ENCODE assay signal across 10 mouse cellular contexts in genomic region chr17:29395381-29395780, GRCm38 (mm10). TPM values are rescaled to one million over a fixed set of nuclear protein-coding genes. Genes with fewer than 3 reads are reported as not detected.
DNase-seq lines count a peak whose midpoint lies in the region; ATAC-seq lines count a peak whose summit lies in the region.
"Had no signal": no experiment of that assay in that cellular context is flagged by ENCODE, and none has a peak within 500 bp of the region (broad histone marks: within the 10 kb centered on the region; RNA-seq: fewer than 3 reads in every experiment).

No protein-coding gene starts in this region.

- H3K4me3 ChIP-seq in intestine, embryonic 14.5 days (ENCODE audit: low read depth, low read length): no peak overlapping the region
- no peak overlapping the region for H3K4me3 ChIP-seq in intestine, embryonic 16.5 days (ENCODE audit: low read length)
- H3K4me3 ChIP-seq in forebrain, embryonic 10.5 days: no peak overlapping the region
- H3K4me3 ChIP-seq: erythroblast, embryonic 14.5 days had no signal

- H3K36me3 ChIP-seq in intestine, embryonic 14.5 days (ENCODE audit: control insufficient read depth, insufficient read depth, low read length): no peaks in the 10 kb centered on the region
- no peaks in the 10 kb centered on the region for H3K36me3 ChIP-seq in intestine, embryonic 16.5 days (ENCODE audit: control insufficient read depth, insufficient read depth, low read length)
- no peaks in the 10 kb centered on the region for H3K36me3 ChIP-seq in forebrain, embryonic 10.5 days (replicated peaks)

- no peaks in the 10 kb centered on the region for H3K9me3 ChIP-seq in intestine, embryonic 14.5 days (ENCODE audit: control insufficient read depth, low read length)
- no peaks in the 10 kb centered on the region for H3K9me3 ChIP-seq in intestine, embryonic 16.5 days (ENCODE audit: control insufficient read depth, low read length)
- no peaks in the 10 kb centered on the region for H3K9me3 ChIP-seq in forebrain, embryonic 10.5 days

- 61% methylated on average over 7 of the region's 7 CpGs for WGBS in intestine, embryonic 14.5 days
- WGBS in intestine, embryonic 16.5 days: 53% methylated on average over 7 of the region's 7 CpGs
- 66% methylated on average over 7 of the region's 7 CpGs for WGBS in forebrain, embryonic 10.5 days

- H3K27ac ChIP-seq in intestine, embryonic 14.5 days (ENCODE audit: low read depth): peak overlapping the region; percentile 22; the same call in 1 of the 2 replicates
- H3K27ac ChIP-seq in intestine, embryonic 16.5 days (ENCODE audit: low read length): no peak overlapping the region
- no peak overlapping the region for H3K27ac ChIP-seq in forebrain, embryonic 10.5 days

- peaks cover 29% of the 10 kb centered on the region for H3K4me1 ChIP-seq in intestine, embryonic 14.5 days (replicated peaks; ENCODE audit: control insufficient read depth, insufficient read depth, low read length)
- peaks cover 29% of the 10 kb centered on the region for H3K4me1 ChIP-seq in intestine, embryonic 16.5 days (ENCODE audit: control insufficient read depth, insufficient read depth, low read length)
- H3K4me1 ChIP-seq in forebrain, embryonic 10.5 days: peaks cover 42% of the 10 kb centered on the region

- no peak overlapping the region for H3K4me2 ChIP-seq in intestine, embryonic 14.5 days (ENCODE audit: low read length)
- no peak overlapping the region for H3K4me2 ChIP-seq in intestine, embryonic 16.5 days (ENCODE audit: low read depth, low read length)

- no peak overlapping the region for H3K9ac ChIP-seq in intestine, embryonic 14.5 days (ENCODE audit: low read length)
- H3K9ac ChIP-seq in intestine, embryonic 16.5 days (ENCODE audit: low read depth, low read length): no peak overlapping the region
- H3K9ac ChIP-seq: liver, embryonic 14.5 days had no signal

- ATAC-seq in intestine, embryonic 14.5 days (replicated peaks; ENCODE audit: low FRiP score, low TSS enrichment, low read depth): no peak
- no peak for ATAC-seq in intestine, embryonic 16.5 days
- ATAC-seq in erythroid progenitor cell, adult 5-6 weeks (replicated peaks; ENCODE audit: low FRiP score, poor library complexity, severe bottlenecking): no peak

- DNase-seq in intestine, embryonic 14.5 days (ENCODE audit: low spot score): no peak
- peak; percentile 37 to 43 for DNase-seq in heart, postnatal 10 days
- peak; percentile 74 for DNase-seq in lung, postnatal 36 days
- DNase-seq in thymus, postnatal 10 days (ENCODE audit: low spot score in 2 of 2): peak; percentile 23 to 29
- no peak for DNase-seq in forebrain, embryonic 10.5 days (ENCODE audit: extremely low spot score, low spot score)
- no peak for DNase-seq in embryo, embryonic 10 days (ENCODE audit: low spot score)

- intact Hi-C loops in heart, postnatal 10 days (cut with DNase I): no loop called here

- H3K27me3 ChIP-seq in intestine, embryonic 14.5 days (replicated peaks; ENCODE audit: control insufficient read depth, insufficient read depth, low read length): no peaks in the 10 kb centered on the region
- H3K27me3 ChIP-seq in intestine, embryonic 16.5 days (replicated peaks; ENCODE audit: control insufficient read depth, insufficient read depth, low read length): no peaks in the 10 kb centered on the region
- peaks cover 33% of the 10 kb centered on the region for H3K27me3 ChIP-seq in forebrain, embryonic 10.5 days (ENCODE audit: poor library complexity, severe bottlenecking)

RNA-seq across cellular contexts. Expression of gene Fgd2, which starts 34.7 kb away (rescaled TPM):
- 13.9 and 15.4 TPM in 2 replicates for polyA plus RNA-seq in intestine, embryonic 14.5 days (2014; fragmentation: Nextera tagmentation; extraction: Ambion mirVana)
- 9.8 and 11.5 TPM in 2 replicates for polyA plus RNA-seq in intestine, embryonic 16.5 days (2015; fragmentation: Nextera tagmentation; extraction: Ambion mirVana)
- 1 to 10 TPM; 2.5 to 2.6 TPM for total RNA-seq in heart, postnatal 10 days (2021)
- total RNA-seq in erythroid progenitor cell, adult 5-6 weeks (2015; ENCODE audit: low replicate concordance): 4.0 and 6.3 TPM in 2 replicates
- 0.98 and 5.0 TPM in 2 replicates for total RNA-seq in erythroid progenitor cell, adult 5-6 weeks (2017; ENCODE audit: low replicate concordance)
- polyA plus RNA-seq in forebrain, embryonic 10.5 days (2016; fragmentation: Nextera tagmentation; extraction: Ambion mirVana): 5.4 and 6.3 TPM in 2 replicates

RNA-seq across cellular contexts. Expression of gene Mtch1, which starts 47.6 kb away (rescaled TPM):
- 292 and 324 TPM in 2 replicates for polyA plus RNA-seq in intestine, embryonic 14.5 days (2014; fragmentation: Nextera tagmentation; extraction: Ambion mirVana)
- 31.7 and 146 TPM in 2 replicates for polyA plus RNA-seq in intestine, embryonic 16.5 days (2015; fragmentation: Nextera tagmentation; extraction: Ambion mirVana)
- total RNA-seq in heart, postnatal 10 days (2021): 100 to 1,000 TPM; 345 to 350 TPM
- total RNA-seq in erythroid progenitor cell, adult 5-6 weeks (2015; ENCODE audit: low replicate concordance): 32.1 and 42.3 TPM in 2 replicates
- 12.3 and 31.1 TPM in 2 replicates for total RNA-seq in erythroid progenitor cell, adult 5-6 weeks (2017; ENCODE audit: low replicate concordance)
- 255 and 270 TPM in 2 replicates for polyA plus RNA-seq in forebrain, embryonic 10.5 days (2016; fragmentation: Nextera tagmentation; extraction: Ambion mirVana)

Comparison
In these comparisons a context has a peak if more than half of its experiments do, and no peak if none do; other contexts are left out.
1. DNase-seq: peak in heart, postnatal 10 days (2 of 2), lung, postnatal 36 days (single experiment) and thymus, postnatal 10 days (2 of 2); none in intestine, embryonic 14.5 days (single experiment), forebrain, embryonic 10.5 days (single experiment) and embryo, embryonic 10 days (single experiment).